Mouse (Mus musculus): Measurements from ENCODE around the gene Irf3. TPM values are rescaled to one million over a fixed set of nuclear protein-coding genes. Genes with fewer than 3 reads are reported as not detected.

Irf3 gene
- polyA plus RNA-seq, 1 experiment from 2014 or later: 89.5 TPM

DNA sequence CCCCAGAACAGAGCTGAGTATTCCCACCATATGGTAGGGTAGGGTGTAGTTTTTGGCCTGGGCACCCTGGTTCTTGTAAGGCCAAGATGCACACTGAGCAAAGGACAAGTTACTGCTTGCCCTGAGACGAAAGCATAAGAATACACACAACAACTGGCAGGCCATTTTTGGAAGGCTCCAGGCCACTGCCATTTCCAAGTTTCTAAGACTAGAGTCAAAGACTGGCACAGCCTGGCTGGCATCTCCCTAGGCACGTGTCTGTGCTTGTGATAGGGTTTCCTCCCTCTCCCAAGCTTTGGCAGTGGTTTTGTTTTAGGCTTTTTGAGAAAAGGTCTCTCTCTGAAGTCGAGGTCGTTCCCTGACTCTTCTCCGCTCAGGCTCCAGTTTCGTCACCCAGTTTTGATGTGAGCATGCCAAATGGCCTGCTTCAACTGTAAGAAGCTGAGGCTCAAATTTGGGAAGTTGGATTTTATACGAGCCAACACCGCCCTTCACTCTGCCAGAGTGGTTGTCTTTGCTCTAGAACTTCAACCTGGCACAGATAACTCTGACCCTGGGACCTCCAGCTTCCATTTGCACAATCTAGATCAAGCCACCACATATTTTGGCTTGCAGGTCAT, 28.3 kb downstream of the Irf3 start:
- Histone ChIP-seq H3K4me1 (peaks cover 8% of the 10 kb centered on the region; the same call in 1 of the 2 replicates), H3K9ac (no peak overlapping the region), H3K27me3 (replicated peaks) (no peaks in the 10 kb centered on the region), H3K9me3 (no peaks in the 10 kb centered on the region), H3K27ac (peak overlapping the region; percentile 12; the same call in 1 of the 2 replicates), H3K4me2 (no peak overlapping the region), H3K4me3 (replicated peaks) (no peak overlapping the region), H3K36me3 (peaks cover 35% of the 10 kb centered on the region)
- 66% methylated on average over 8 of the region's 8 CpGs for WGBS
- no peak for ATAC-seq (ENCODE audit: insufficient read depth, low FRiP score, low read depth)

DNA sequence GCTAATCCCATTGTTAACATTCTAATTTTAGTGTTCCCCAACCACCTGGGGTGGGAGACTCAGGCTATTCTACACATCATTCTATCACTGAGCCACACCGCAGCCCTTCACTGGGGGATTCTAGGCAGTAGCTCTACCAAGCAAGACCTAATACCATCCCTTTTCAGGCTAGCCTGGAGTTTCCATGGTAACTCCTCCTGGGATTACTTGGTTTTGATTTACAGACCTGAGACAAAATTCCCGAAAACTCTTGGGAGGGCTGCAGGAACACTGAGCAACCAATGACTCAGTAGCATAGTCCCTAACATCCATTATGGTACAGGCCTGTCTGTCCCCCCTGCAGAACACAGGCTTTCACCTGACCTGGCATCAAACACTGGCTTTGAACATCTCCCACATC, 28.8 kb downstream of the Irf3 start:
- Histone ChIP-seq H3K9ac (no peak overlapping the region), H3K4me3 (replicated peaks) (no peak overlapping the region), H3K36me3 (peaks cover 41% of the 10 kb centered on the region), H3K27me3 (replicated peaks) (no peaks in the 10 kb centered on the region), H3K9me3 (no peaks in the 10 kb centered on the region), H3K27ac (no peak overlapping the region; the same call in 1 of the 2 replicates), H3K4me1 (peaks cover 5% of the 10 kb centered on the region; the same call in 1 of the 2 replicates), H3K4me2 (no peak overlapping the region)
- ATAC-seq (ENCODE audit: insufficient read depth, low FRiP score, low read depth): no peak
- WGBS: 63% methylated on average over 2 of the region's 2 CpGs

DNA sequence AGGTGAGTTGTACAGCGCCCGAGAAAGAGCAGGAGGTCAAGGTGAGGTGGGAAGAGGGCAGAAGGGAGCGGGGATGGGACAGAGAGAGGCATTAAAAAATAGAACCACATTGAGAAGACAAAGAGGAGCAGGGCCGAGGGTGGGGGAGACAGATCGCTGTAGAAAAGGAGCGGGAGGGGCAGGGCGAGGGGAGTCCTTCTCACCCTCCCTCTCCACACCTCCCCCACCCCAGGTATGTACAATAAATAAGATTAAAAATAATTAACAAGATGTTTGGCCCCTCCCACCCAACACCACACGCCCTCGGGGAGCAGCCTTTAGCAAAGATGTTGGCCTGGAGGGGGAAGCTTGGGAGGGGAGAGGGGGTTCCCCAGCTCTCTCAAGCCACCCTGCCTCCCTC, 30.3 kb downstream of the Irf3 start:
- no peak overlapping the region for H3K4me3 ChIP-seq (replicated peaks)
- no peak overlapping the region for H3K4me2 ChIP-seq
- H3K9me3 ChIP-seq: no peaks in the 10 kb centered on the region
- WGBS: 82% methylated on average over 9 of the region's 9 CpGs
- H3K27me3 ChIP-seq (replicated peaks): no peaks in the 10 kb centered on the region
- no peak for ATAC-seq (ENCODE audit: insufficient read depth, low FRiP score, low read depth)
- no peak overlapping the region for H3K27ac ChIP-seq
- H3K9ac ChIP-seq: no peak overlapping the region
- peaks cover 54% of the 10 kb centered on the region for H3K36me3 ChIP-seq
- H3K4me1 ChIP-seq: peaks cover 5% of the 10 kb centered on the region; the same call in 1 of the 2 replicates

DNA sequence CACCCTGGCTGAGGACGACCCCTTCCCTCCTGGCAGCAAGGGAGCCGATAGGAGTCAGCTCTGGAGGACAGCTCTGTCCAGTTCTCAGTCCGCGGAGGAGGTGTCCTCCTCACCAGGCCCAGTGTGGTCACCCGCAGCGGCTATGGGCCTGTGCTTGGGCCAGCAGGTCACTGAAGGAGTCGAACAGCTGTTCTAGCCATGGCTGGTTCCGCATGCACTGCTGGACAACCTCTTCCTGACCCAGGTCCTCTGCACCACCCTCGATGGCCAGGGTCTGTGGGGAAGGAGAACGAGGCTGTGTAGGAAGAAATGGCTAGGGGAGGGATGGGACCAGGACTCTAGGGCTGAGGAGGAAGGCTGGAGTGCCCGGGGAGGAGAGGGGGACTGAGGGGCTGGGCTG, 30.9 kb downstream of the Irf3 start:
- ATAC-seq (ENCODE audit: insufficient read depth, low FRiP score, low read depth): no peak
- no peak overlapping the region for H3K4me3 ChIP-seq (replicated peaks)
- no peak overlapping the region for H3K9ac ChIP-seq
- H3K36me3 ChIP-seq: peaks cover 58% of the 10 kb centered on the region
- H3K27ac ChIP-seq: no peak overlapping the region
- no peaks in the 10 kb centered on the region for H3K9me3 ChIP-seq
- no peaks in the 10 kb centered on the region for H3K27me3 ChIP-seq (replicated peaks)
- WGBS: 86% methylated on average over 11 of the region's 11 CpGs
- H3K4me1 ChIP-seq: peaks cover 5% of the 10 kb centered on the region; the same call in 1 of the 2 replicates
- H3K4me2 ChIP-seq: no peak overlapping the region

DNA sequence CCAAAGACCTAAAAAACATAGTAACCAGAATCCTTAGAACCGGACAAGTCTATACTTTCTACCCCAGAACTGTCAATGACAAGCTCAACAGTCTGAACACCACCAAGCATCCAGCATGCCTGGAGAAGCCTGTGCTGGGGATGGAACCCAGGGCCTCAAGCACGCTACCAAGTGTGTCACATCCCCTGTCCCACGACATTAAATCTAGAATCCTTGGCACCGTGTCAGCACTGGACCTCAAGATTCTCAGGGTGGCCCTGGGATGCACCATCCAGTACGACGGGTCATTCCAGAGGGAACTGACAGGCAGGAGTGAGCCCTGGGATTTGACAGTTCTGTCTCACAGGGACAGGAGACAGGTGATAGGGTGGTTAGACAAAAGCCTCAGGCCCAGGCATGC, 32.5 kb downstream of the Irf3 start:
- no peaks in the 10 kb centered on the region for H3K27me3 ChIP-seq (replicated peaks)
- H3K27ac ChIP-seq: no peak overlapping the region
- ATAC-seq (ENCODE audit: insufficient read depth, low FRiP score, low read depth): no peak
- no peaks in the 10 kb centered on the region for H3K9me3 ChIP-seq
- no peak overlapping the region for H3K4me3 ChIP-seq (replicated peaks)
- H3K9ac ChIP-seq: no peak overlapping the region
- peaks cover under 1% of the 10 kb centered on the region; the same call in 1 of the 2 replicates for H3K4me1 ChIP-seq
- WGBS: 92% methylated on average over 6 of the region's 6 CpGs
- H3K4me2 ChIP-seq: no peak overlapping the region
- H3K36me3 ChIP-seq: peaks cover 74% of the 10 kb centered on the region

DNA sequence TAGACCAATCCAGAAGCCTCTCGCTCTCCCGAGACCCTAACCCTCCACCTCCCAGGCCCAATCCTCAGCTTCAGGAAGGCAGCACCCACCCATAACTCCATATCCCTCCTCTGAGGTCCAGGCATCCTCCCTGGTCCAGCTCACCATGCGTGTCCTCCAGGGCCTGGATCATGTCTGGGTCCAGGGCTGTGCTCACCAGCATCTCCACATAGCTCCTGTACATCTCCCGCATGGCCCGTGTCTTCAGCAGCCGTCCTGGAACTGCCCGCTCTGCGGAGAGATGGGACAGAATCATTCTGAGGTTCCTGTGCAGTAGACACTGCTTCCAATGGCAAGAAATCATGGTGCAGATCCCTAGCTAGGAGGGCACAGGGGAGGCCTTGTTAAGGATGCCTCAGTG, 33.4 kb downstream of the Irf3 start:
- no peak for ATAC-seq (ENCODE audit: insufficient read depth, low FRiP score, low read depth)
- Histone ChIP-seq H3K4me1 (no peaks in the 10 kb centered on the region), H3K4me2 (no peak overlapping the region), H3K36me3 (peaks cover 83% of the 10 kb centered on the region), H3K9me3 (no peaks in the 10 kb centered on the region), H3K4me3 (replicated peaks) (no peak overlapping the region), H3K27me3 (replicated peaks) (no peaks in the 10 kb centered on the region), H3K9ac (no peak overlapping the region), H3K27ac (no peak overlapping the region)
- WGBS: 94% methylated on average over 8 of the region's 8 CpGs

DNA sequence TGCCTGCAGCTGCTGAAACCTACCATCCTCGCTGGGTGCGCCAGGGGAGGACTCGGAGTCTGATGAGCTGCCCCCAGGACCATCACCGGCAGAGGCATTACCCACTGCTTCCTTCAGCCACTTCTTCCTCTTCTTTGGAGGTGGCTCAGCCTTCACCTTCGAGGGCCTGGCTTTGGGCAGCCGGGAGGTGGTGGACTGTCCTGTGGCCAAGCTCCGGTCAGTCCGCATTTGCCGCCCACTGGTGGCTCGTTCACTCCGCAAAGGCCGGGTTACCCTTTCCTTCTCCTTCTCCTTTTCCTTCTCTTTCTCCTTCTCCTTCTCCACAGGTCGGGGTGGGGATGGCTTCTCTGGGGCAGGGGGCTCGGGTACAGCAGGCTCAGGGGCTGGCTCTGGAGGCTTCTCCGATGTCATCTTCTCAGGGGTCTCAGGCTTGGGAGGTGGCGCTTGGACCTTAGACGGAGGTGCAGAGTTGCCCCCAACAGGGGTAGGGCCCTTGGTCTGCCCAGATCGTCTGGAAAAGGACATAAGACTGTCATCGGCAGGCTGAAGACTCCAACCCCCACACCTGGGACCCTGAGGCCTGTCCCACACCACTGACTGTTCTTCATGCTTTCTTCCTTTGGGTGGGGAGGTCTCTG, 36.4 kb downstream of the Irf3 start:
- Histone ChIP-seq H3K9me3 (no peaks in the 10 kb centered on the region), H3K4me1 (no peaks in the 10 kb centered on the region), H3K27me3 (replicated peaks) (no peaks in the 10 kb centered on the region), H3K4me3 (replicated peaks) (no peak overlapping the region), H3K36me3 (peaks cover 83% of the 10 kb centered on the region), H3K27ac (no peak overlapping the region), H3K4me2 (no peak overlapping the region), H3K9ac (no peak overlapping the region)
- WGBS: 94% methylated on average over 19 of the region's 19 CpGs
- ATAC-seq (ENCODE audit: insufficient read depth, low FRiP score, low read depth): no peak

DNA sequence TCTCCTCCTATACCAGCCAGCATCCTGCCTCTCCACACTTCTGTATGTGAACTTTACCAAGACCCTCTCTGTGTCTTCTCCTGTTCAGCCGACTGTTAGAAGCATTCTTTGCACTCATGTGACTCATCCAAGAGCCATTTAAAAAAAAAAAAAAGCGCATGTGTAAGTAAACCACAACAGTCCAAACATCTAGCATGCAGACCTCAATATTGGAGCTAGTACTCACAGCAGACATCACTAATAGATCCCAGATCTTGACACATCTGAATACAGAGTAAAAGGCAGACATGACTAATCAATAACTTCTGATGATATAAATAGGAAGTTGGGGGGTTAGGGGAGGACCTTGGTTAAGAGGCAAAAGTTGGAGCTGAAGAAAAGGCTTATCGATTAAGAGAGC, 38.2 kb downstream of the Irf3 start:
- Histone ChIP-seq H3K27me3 (replicated peaks) (no peaks in the 10 kb centered on the region), H3K9ac (no peak overlapping the region), H3K9me3 (no peaks in the 10 kb centered on the region), H3K27ac (no peak overlapping the region), H3K36me3 (peaks cover 75% of the 10 kb centered on the region), H3K4me2 (no peak overlapping the region), H3K4me1 (no peaks in the 10 kb centered on the region), H3K4me3 (replicated peaks) (no peak overlapping the region)
- no peak for ATAC-seq (ENCODE audit: insufficient read depth, low FRiP score, low read depth)
- WGBS: 80% methylated on average over 3 of the region's 3 CpGs

DNA sequence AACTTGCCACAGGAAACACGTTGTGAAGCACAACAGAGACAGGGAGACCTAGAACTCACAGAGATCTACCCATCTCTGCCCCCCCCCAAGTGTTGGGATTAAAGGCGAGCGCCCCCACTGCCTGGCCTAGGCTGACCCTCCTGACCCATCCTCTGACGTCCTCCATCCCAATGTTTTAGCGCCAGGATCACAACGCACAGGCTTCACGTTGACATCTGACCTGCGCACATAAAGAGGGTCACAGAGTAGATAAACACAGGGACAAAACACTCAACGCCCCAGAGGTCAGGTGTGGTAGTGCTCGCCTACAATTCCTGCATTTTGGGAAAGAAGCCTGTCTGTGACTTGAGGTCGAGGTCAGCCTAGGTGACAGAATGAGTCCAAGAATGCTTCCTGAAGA, 39.3 kb downstream of the Irf3 start:
- peaks cover 70% of the 10 kb centered on the region for H3K36me3 ChIP-seq
- WGBS: 81% methylated on average over 11 of the region's 11 CpGs
- no peaks in the 10 kb centered on the region for H3K9me3 ChIP-seq
- no peak overlapping the region for H3K9ac ChIP-seq
- H3K4me3 ChIP-seq (replicated peaks): no peak overlapping the region
- no peaks in the 10 kb centered on the region for H3K27me3 ChIP-seq (replicated peaks)
- H3K27ac ChIP-seq: no peak overlapping the region
- H3K4me2 ChIP-seq: no peak overlapping the region
- ATAC-seq (ENCODE audit: insufficient read depth, low FRiP score, low read depth): no peak
- H3K4me1 ChIP-seq: no peaks in the 10 kb centered on the region

DNA sequence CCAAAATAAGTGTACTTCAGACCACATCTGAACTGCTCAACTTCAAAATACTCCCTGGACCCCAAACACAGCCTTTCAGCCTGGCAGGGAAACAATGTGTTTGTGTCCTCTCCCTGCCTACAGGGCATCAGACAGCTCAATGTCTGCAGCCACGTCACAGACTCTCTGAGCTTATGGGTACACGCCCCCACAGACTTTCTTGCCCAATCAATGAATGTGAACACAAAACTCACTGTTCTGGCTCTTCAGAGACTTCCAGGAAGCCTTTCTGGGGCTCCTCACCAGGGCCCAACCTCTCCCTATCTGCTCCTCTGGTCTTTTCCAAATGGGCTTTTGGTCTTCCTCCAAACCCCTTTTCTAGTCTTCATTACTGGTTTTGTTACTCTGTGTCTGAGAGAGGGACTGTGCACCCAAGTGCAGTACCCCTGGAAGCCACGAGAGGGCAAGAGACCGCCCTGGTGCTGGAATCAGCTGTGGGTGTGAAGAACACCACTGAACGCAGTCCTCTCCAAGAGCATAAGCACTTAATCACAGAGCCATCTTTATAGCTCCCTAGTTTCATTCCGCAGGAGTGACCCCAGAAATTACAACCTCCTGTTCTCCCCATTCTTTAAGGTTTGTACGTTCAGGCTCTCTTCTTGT, 40.4 kb downstream of the Irf3 start:
- H3K27me3 ChIP-seq (replicated peaks): no peaks in the 10 kb centered on the region
- no peak overlapping the region for H3K9ac ChIP-seq
- H3K4me2 ChIP-seq: no peak overlapping the region
- peaks cover 65% of the 10 kb centered on the region for H3K36me3 ChIP-seq
- no peaks in the 10 kb centered on the region for H3K4me1 ChIP-seq
- no peaks in the 10 kb centered on the region for H3K9me3 ChIP-seq
- no peak overlapping the region for H3K4me3 ChIP-seq (replicated peaks)
- ATAC-seq (ENCODE audit: insufficient read depth, low FRiP score, low read depth): no peak
- WGBS: 66% methylated on average over 7 of the region's 7 CpGs
- H3K27ac ChIP-seq: no peak overlapping the region

DNA sequence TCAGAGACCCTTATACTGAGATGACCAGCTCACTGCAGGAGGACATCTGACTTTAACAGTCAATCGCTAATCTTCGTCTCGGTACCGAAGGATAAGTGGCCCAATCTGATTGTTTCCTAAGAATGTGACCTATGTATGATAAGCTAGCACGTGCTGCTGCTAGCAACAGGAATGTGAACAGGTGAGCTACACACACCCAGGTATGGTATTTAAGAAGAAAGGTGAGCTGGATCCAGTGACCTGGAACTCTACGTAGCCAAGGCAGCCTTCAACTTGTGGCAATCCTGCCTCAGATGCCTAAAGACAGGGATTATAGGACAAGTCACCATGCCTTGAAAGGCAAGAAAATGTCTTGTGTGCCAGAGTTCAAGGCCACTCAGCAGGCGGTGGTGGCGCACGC, 41.0 kb downstream of the Irf3 start:
- WGBS: 89% methylated on average over 9 of the region's 9 CpGs

DNA sequence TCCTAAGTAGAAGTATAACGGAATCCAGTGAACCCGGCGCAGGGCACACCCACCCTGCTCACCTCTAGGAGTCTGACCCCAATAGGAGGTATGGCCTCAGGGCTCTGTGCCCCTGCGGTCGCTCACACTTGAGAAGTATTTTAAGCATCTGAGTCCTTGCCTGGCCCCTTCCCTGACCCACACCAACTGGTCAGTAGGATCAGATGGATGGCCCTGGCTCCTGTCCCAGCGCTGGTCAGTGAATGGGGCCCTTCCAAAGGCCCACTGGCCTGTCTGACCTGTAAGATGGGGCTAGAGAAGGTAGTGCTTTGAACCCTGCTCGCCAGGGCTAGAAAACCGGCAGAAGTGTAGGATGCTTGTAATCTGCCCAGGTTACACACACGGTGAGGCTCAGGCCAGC, 43.4 kb downstream of the Irf3 start:
- H3K4me3 ChIP-seq (replicated peaks): no peak overlapping the region
- no peak overlapping the region for H3K27ac ChIP-seq
- H3K27me3 ChIP-seq (replicated peaks): no peaks in the 10 kb centered on the region
- H3K4me2 ChIP-seq: no peak overlapping the region
- WGBS: 91% methylated on average over 9 of the region's 9 CpGs
- no peak for ATAC-seq (ENCODE audit: insufficient read depth, low FRiP score, low read depth)
- peaks cover 62% of the 10 kb centered on the region for H3K36me3 ChIP-seq
- no peaks in the 10 kb centered on the region for H3K4me1 ChIP-seq
- H3K9me3 ChIP-seq: no peaks in the 10 kb centered on the region
- no peak overlapping the region for H3K9ac ChIP-seq

More for the DNA sequence above, 41.0 kb downstream of the Irf3 start:
- H3K4me3 ChIP-seq (replicated peaks): no peak overlapping the region
- H3K9ac ChIP-seq: no peak overlapping the region
- H3K9me3 ChIP-seq: no peaks in the 10 kb centered on the region
- H3K4me1 ChIP-seq: no peaks in the 10 kb centered on the region
- H3K27ac ChIP-seq: no peak overlapping the region
- no peak for ATAC-seq (ENCODE audit: insufficient read depth, low FRiP score, low read depth)
- peaks cover 66% of the 10 kb centered on the region for H3K36me3 ChIP-seq
- H3K4me2 ChIP-seq: no peak overlapping the region
- no peaks in the 10 kb centered on the region for H3K27me3 ChIP-seq (replicated peaks)

All from stomach, embryonic 15.5 days (tissue).